Mouse (Mus musculus) layer of hippocampus, adult 9-10 months (tissue): ENCODE results near the gene Bag5.
"Not testable (repeated sequence)": the region's sequence is repeated elsewhere in the genome, so short reads cannot be mapped to it uniquely, and the experiment has no call there.

Source experiments
- DNase-seq: peaks from one replicate; pipeline ENCODE4 v3.0.0; 2022; ENCODE audit warnings: low spot score

The Bag5 gene

DNA sequence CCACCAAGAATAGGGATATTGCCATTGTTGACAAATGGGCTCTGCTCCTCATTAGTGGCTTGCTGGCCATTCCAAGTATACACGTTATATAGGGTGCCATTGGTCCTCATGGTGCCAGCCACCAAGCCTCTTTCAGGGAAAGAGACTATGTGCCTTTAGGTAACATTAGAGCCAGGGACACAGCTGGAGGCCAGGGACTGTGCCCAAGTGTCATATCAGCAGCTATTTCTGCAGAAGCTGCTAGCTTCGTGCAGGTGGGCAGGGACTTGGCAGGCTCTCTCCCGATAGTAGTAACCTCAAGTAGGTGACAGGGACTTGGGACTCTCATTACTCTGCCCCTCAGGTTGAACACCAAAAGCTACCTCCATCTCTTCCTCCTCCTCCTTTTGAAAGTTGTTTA is 21.9 kb upstream of the Bag5 start:
- no peak for DNase-seq

DNA sequence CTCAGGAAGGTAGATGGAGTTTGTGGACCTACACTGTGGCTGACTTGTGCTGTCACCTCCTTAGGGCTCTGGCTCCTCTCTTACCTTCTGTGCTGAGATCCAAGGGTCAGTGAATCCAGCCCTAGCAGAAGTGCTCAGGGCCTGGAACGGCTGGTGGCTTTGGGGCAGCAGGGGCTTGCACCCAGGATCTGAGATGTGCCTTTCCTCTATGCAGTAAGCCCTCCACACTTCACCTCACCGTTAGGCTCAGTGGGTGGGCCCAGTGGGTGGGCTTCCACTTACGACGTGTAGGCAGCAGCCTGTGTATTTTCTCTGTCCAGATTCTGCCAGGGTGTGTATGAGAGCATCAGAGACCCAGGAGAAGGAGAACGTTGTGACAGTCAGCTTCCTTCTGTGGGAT is 19.9 kb upstream of the Bag5 start:
- DNase-seq: no peak

DNA sequence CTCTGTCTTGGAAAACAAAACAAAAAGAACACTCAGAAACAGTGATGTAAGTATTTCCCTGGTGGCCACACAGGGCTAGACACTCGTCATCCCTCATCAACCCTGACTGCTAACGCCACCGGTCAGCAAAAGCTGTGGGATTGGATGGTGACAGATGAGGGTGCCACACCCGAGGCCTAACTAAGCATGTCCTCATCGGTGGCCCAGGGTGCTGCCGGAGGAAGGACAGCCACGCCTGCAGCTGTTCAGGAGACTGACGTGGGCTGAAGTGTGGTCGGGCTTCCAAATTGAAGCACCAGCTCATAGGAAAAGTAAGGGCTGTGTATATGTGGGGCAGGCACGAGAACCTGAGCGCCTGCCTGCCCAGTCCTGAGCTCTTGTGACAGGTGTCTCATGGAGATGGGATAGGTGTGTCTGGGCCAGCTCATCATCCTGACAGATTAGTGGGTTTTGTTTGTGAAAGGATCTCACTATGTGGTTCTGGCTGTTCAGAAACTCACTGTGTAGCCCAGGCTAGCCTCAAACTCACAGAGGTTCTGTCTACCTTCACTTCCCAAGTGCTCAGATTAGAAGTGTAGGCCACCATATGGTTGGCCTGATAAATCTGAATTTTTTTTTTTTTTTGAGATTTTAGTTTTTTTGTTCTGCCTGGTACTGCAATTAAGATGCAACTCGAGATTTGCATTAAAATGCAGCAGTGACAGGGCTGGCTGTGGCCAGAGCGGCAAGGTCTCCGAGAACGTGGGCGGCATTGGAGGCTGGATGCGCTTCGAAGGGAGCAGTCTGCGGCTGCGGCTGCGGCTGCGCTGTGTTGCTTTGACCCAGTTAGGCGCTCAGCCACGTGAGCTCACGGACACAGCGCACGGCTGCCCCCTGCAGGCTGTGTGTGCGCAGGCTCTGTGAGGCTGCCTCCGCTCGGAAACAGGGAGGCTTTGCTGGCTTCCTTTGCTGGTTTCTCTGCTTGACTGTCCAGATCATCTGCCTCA is 19.1 kb upstream of the Bag5 start:
- no peak for DNase-seq

DNA sequence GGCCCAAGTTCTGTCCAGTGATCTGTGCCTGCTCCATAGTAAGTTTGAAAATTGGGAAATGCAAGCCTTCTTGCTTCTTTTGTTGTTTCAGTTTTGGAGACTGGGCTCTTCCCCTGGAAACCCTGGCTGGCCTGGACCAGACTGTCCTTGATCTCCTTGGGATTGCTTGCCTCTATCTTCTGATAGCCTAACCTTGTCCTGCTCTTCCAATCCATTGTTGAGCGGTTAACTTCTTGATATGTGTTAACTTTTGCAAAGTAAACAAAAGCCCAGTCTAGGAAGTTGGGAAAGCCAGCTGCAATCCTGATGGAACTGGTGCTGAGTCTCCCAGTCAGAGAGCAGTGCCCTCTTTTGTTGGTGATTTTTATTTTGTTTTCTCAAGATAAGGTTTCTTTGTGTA is 14.9 kb upstream of the Bag5 start:
- DNase-seq: no peak

DNA sequence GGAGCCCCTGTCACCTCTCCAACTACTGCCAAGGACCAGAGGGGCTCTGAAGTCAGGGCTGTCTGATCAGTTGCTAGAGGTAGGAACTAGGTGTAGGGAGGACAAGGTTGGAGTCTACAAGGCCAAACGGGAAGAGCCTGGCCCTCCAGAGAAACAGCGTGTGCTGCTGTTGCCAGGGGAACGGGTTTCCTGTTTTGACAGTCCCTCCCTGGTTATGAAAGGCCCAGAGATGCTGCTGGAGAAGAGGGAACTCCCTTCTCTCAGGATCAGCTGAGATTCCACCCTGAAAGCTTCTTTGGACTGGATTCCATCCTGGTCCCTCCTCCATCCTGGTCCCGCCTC is 13.0 kb upstream of the Bag5 start:
- DNase-seq: no peak

DNA sequence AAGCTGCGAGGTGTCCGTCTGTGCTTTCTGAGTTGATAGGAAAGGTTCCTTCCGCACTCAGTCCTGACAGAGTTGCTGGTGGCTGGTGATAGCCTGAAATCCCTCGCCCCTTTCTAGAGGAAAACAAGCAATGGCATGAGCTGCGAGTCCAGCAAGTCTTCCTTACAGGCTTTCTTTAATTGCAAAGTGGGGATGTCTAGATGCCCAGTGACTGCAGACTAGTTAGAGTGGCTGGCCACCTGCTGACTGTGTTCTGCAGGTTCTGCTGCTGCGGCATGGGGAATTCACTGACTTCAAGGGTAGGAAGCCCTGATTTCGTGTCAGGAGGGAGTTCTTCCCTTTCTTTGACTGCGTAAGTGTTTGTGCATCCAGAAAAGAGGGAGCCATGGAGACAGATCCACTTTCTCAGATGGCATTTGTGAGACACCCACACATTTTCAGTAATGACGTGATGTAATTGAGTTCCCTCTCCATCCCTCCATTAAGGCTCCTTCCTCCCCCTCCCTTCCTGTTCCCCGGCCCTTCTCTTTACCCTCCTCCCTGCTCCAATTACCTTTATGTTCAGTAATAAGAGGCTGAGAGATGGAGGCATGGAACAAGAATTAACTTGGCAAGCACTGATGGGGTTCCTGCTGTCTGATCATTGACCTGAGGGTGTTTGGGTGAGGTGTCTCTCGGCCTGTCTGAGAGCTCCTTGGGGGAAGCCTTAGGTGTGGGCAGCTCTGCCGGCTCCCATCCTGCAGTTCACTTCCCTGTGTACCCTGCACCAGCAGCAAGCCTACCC is 12.5 kb upstream of the Bag5 start:
- peak; percentile 53 for DNase-seq

DNA sequence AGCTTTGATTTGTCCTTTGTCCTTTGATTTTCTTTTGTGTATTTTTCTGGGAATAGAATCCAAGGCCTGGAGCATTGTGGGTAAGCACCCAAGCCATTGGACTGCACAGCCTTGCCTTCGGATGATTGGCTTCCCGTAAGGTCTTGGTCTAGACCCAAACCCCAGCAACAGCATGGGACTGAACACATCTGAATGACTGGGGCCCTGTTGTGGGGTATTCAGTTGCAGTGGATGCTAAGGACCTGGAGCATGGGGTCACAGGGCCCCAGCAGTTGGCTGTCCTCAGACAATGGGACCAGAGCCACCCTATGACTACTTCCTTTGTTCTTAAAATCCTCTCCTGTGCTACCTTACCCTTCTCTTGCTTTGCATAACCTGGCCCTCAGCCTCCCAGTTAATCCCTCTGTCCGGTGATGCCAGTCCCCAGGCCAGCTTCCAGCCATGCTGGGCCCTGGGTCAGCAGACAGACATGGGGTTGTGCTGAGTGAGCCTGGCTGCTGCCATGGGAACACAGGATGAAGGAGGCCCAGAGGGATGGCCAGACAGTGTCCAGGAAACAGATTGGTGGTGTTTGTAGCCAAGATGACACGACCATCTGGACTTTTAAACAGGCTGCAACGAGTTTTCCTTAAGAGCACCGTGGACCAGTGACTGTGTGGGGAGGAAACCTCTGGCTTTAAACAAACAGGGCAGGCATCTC is 11.7 kb upstream of the Bag5 start:
- no peak for DNase-seq

DNA sequence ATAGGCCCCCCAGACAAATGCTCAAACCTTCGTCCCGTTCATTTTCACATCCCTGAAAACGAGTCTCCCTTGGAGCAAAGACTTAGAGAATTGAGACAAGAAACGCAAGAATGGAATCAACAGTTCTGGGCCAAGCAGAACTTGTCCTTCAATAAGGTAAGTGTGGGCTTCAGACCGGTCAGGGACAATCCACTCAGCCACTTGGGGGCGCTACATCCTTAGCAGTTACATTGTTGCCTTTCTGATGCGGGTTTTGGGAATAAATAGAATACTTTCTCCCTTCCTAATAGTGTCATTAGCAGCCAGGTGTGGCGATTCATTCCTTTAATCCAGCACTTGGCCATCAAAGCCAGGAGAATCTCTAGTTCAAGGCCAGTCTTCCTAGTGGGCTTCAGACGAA is 9.6 kb upstream of the Bag5 start:
- DNase-seq: no peak

DNA sequence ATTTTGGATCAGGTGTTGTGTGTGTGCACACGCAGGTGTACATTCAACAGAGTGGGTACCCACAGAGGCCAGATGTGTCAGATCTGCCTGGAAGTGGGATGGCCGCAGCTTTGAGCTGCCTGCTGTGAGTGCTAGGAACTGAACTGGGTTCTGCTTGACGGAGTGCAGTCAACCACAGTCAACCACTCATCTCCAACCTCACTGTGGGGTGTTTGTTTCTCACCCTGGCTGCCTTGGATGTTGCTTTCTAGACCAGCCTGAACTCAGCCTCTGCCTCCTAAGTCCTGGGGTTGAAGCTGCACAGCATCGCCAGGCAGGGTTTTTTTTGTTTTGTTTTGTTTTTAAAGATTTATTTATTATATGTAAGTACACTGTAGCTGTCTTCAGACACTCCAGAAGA is 7.2 kb upstream of the Bag5 start:
- DNase-seq: no peak

DNA sequence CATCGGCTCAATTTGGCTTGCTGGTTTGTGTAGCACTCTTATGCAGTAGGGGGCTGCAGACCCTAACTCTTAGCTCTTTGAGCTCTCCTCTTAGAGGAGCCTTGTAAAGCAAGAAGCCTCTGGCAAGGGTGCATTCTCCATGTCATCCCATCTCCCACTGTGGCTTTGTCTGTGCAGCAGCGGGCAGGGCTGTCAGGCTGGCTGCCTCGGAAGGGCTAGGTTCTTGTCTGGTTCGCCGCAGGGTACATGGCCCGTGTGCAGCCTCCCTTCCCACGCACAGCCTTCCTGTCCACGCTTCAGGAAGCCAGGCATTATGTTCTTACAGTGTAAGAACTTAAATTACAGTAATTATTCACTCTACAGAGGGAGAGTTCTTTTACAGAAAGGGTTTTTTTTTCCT is 5.6 kb upstream of the Bag5 start:
- DNase-seq: no peak

DNA sequence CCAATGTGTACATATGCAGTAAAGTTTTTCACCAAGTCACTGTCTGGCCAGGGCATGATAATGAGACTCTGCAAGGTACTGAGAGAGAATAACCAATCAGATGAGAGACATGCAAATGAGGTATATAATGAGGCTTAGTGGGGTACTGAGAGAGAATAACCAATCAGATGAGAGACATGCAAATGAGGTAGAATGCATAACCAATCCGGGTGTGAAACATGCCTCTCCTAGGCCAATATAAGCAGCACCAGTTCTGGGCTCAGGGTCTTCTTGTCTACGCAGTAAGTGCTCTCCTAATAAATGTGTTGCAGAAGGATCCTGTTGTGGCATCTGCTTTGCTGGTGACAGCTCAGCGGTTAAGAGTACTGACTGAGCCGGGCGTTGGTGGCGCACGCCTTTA is 3.4 kb upstream of the Bag5 start:
- DNase-seq: no peak

DNA sequence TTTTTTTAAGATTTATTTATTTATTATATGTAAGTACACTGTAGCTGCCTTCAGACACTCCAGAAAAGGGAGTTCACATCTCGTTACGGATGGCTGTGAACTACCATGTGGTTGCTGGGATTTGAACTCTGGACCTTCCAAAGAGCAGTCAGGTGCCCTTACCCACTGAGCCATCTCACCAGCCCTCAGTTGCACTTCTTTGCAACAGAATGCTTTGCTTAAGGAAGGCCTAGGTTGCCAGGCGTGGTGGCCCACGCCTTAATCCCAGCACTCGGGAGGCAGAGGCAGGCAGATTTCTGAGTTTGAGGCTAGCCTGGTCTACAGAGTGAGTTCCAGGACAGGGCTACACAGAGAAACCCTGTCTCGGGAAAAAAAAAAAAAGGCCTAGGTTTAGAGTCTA is 823 bp upstream of the Bag5 start:
- DNase-seq: not testable (repeated sequence)

DNA sequence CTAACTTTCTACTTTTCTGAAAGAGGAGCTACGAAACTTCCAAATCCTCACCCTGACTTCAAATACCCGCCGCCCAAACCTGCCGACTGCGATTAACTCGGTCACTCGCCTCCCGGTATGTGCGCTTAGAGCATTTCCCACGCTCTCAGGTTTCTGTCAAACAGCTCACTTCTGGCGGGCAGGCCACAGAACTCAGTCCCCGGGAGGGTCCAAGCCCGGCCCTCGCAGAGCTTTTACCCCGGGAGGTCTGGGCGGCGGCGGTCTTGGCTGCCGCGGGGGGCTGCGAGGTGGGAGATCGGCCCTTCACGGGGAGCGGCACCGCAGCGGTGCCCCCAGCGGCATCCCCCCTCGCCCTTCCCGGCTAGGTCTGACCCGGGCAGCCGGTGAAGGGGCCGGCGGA is 581 bp downstream of the Bag5 start:
- no peak for DNase-seq

DNA sequence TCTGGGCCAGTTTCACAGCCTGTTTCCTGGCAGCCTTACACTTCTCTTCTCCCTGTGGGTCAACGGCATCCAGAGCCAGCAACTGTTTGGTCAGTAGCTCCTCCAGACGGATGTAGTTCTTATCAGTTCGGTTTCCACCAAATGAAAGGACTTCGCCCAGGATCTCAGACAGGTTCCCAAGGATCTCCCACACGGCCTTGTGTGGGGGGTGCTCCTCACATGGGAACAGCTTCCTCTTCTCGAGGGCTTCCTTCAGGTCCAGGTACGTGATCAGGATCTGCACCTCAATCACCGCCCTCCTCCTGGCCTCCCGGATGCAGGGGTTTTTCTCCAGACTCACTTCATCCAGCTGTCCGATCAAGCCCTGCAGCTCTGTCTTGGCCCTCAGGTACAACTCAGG is 3.0 kb downstream of the Bag5 start:
- DNase-seq: no peak

DNA sequence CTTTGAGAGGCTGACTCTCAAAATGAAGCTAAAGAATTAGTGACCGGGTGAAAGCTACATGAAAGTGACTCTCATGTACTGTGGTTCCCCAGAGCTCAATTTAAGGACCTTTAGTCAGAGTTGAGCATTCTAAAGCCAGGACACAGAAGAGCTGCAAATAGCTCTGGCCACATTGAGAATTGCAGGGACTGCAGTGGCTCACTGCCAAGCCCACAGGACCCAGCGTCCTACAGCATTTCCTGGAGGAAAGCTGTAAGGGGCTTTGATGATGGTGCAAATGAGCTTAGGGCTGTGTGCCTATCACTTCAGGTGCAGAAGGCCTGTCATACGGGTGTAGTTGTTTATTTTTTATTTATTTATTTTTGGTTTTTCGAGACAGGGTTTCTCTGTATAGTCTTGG is 4.9 kb downstream of the Bag5 start:
- DNase-seq: no peak

DNA sequence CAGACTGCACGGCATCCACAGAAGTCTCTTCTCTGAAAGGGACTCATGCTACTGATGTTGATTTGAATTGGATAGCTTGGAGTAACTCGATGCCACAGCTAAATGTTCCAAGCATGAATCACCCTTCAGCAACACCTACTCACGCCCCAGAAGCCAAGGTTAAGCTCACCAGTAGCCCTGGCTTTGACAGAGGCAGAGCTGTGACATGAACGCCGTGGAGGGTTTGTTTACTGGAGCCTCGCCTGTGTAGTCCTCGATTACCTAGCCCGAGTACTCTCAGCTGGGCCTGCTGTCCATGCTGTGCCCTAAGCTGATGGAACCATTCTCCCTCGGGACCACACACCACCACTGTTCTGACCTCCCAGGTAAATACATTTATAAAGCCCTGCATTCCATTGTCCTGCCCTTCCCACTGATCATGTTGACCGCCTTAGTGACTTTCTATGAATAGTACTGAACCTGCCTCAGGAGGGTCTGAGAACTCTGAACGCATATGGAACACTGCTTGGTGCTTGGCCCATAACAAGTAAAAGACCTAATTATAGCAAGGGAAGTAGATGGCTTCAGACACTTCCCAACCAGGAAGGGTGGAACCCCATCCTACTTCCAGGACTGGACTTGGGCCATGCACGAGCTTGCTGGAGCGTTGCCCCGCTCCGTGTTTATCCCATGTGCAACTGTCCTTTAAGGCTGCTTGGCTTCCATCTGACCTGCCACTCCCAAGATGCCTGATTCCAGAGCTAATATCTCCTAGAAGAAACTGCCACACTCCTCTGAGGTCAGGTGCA is 7.7 kb downstream of the Bag5 start:
- DNase-seq: no peak

DNA sequence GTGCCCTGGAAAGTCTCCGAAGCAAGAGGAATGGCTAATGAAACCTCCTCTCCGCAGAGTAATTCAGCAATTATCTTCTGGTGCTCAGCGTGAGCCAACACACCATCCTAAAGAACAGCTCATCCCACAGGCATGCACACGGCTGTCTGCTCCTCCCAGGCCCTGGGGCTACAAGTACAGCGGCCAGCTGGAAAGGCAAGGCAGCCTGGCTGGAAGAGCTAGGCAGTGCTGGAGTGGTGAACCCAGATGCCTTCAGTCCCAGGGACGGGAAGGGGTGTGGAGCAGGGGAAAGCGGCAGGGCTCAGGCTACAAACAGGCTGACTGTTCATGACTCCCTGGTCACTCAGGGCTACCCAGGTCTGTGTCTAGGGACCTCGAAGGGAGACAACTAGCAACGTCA is 8.4 kb downstream of the Bag5 start:
- no peak for DNase-seq

DNA sequence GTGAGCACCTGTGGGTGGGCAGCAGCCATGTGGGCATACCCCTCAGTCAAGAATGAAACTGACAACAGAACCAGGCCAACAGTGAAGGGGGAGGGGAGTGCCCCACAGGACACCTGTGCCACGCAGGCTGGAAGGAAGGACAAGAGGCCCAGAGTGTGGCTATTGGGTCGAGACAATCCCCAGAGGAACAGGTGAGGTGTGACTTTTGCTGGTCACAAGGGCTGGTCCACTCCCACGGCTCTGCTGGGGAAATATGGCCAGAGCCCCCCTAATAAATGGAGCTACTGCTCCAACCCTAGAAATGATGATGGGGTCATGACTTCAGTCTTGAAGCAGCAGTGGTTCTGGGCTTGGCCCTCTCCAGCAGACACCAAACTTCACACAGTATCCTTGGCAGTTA is 9.8 kb downstream of the Bag5 start:
- no peak for DNase-seq

DNA sequence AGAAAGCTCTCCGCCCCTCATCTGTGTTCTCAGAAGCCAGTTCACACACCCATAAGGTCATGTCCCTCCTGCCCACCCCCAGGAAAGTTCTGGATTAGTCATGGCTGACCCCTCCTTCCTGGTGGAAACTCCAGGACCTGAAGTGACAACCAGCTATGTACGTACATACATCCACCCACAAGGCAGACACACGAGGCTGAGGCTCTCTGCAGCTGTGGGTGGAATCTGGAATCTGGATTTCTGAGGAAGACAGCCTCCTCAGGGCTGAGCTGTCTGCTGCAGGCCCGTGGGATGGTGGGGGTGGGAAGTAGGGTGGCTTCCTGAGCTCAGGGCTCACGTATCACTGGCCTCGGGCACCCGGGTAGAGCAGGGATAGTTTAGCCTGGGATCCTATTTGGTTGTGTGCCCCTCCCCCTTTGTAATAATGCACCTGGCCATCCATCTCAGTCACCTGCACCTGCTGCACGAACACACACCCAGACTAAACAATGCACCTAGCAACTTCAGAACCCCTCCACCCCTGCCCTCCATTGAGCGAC is 12.1 kb downstream of the Bag5 start:
- DNase-seq: no peak

DNA sequence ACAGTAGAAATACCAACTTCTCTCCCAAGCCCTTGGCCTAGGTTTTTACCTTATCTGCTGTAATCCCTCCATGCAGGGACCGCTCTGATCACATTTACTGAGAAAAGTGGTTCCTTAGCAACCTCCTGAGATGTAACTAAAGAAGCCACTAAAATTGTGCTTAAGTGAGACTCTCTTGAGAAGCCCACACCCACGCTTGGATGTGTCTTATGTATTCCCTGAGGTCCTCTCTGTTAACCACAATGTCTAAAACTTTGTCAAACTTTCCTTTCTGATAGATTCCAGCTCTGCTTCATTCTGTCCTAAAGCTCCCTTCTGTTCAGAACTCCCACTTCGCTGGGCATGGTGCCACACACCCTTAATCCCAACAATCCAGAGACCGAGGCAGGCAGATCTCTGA is 13.5 kb downstream of the Bag5 start:
- no peak for DNase-seq

DNA sequence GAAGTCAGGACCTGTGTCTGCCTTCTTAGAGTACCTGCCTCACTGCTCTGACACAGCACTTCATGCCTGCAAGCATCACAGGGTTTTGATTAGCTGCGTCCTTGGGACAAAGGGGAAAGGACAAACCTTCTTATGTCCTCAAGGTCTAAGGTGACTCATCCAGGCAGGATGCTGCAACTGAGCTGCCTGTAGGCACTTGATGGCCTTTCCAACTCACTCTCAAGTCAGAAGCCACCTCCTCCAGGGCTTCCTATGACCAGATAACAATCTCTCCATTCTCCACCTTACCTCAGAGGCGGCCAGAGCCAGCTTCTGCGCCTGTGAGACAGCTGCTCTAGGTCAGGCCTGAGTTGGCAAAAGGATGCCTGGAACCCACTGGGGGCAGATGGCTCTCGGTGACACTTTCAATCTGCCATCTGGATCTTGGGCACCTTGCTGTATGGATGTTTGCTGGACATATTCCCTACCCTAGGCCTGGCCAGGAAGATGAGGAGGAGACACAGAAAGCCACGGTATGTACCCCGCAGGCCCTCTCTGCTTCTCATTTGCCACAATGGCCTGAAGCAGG is 14.6 kb downstream of the Bag5 start:
- no peak for DNase-seq
